Mouse (Mus musculus) midbrain, embryonic 14.5 days (tissue): ENCODE results near the gene Cpne4. TPM values are rescaled to one million over a fixed set of nuclear protein-coding genes. Genes with fewer than 3 reads are reported as not detected.

Experiments
- ATAC-seq: fragments of 200-750 bp; cut with Nextera tagmentation; 2 replicates; pipeline ENCODE4 v1.8.0; 2017; ENCODE audit warnings: moderate number of reproducible peaks, moderate library complexity; ENCODE audit not compliant: low FRiP score, low TSS enrichment
- DNase-seq: peaks from one replicate; pipeline ENCODE4 v3.0.0-alpha.2; 2015
- H3K27ac ChIP-seq: fragments of 300-500 bp; sonication (generic); replicated peaks from 2 replicates; pipeline ENCODE4 v1.5.1; 2014; ENCODE audit warnings: mild to moderate bottlenecking, low read depth, low read length, moderate library complexity
- H3K27me3 ChIP-seq: fragments of 300-500 bp; sonication (generic); 2 replicates; pipeline ENCODE4 v1.6.1; 2014; ENCODE audit warnings: low read length, control low read depth, mixed read lengths; ENCODE audit not compliant: control insufficient read depth, insufficient read depth
- H3K36me3 ChIP-seq: fragments of 300-500 bp; sonication (generic); 2 replicates; pipeline ENCODE4 v1.6.1; 2014; ENCODE audit warnings: low read length, control low read depth; ENCODE audit not compliant: control insufficient read depth, insufficient read depth
- H3K4me1 ChIP-seq: fragments of 300-500 bp; sonication (generic); 2 replicates; pipeline ENCODE4 v1.6.1; 2014; ENCODE audit warnings: mild to moderate bottlenecking, antibody characterized with exemption, low read length, control low read depth; ENCODE audit not compliant: control insufficient read depth, insufficient read depth
- H3K4me2 ChIP-seq: fragments of 300-500 bp; sonication (generic); 2 replicates; pipeline ENCODE4 v1.6.1; 2014; ENCODE audit warnings: mild to moderate bottlenecking, low read length, moderate library complexity
- H3K4me3 ChIP-seq: fragments of 300-500 bp; sonication (generic); replicated peaks from 2 replicates; pipeline ENCODE4 v1.5.1; 2014; ENCODE audit warnings: low read depth, low read length
- H3K9ac ChIP-seq: fragments of 300-500 bp; sonication (generic); replicated peaks from 2 replicates; pipeline ENCODE4 v1.6.1; 2014; ENCODE audit warnings: mild to moderate bottlenecking, low read length, moderate library complexity
- H3K9me3 ChIP-seq: fragments of 300-500 bp; sonication (generic); 2 replicates; pipeline ENCODE4 v1.6.1; 2016; ENCODE audit warnings: low read length, control low read depth, mixed read lengths; ENCODE audit not compliant: control insufficient read depth
- WGBS: fragments of 180-500 bp; shearing (Covaris S2); extraction: QIAGEN DNeasy Blood & Tissue Kit; methylation state at CpG from one replicate; pipeline ENCODE4 v1.1.7; 2014; 5-methylcytosine and 5-hydroxymethylcytosine counted together
- polyA plus RNA-seq: library from polyadenylated mRNA; unstranded; fragments of >200 nt; fragmentation: Nextera tagmentation; extraction: Ambion mirVana; gene quantifications from 2 replicates; pipeline ENCODE4 v1.2.1, GENCODE M21; 2014

The Cpne4 gene
- polyA plus RNA-seq, 1 experiment from 2014 or later, result 20.2 TPM

GRCm38 (mm10) chr9:104998225-104998624, 451.1 kb downstream of the Cpne4 start:
- Histone ChIP-seq H3K27ac (no peak overlapping the region), H3K4me3 (no peak overlapping the region), H3K4me2 (no peak overlapping the region), H3K9ac (no peak overlapping the region), H3K4me1 (no peaks in the 10 kb centered on the region), H3K36me3 (no peaks in the 10 kb centered on the region), H3K27me3 (no peaks in the 10 kb centered on the region), H3K9me3 (no peaks in the 10 kb centered on the region)
- WGBS, result 78% methylated on average over 1 of the region's 1 CpGs
- no peak for DNase-seq
- ATAC-seq, result no peak

DNA sequence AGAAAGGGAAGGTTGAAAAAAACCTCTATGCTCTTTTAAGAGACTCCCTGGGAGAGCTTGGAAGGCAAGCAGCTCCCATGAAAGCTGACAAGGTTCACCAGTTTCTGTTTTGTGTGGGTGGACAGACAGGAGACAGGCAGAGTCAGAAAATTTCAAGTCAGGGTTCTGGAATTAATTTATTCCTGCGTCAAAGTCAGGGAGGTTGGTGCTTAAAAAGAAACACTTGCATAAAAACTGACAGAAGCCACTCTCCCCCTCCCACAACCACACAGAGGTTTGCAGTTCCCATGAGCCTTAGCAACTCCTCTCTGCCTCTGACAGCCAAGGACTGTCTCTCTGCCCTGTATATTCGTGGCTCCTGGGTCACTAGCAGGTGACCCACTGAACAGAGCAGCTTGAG, 463.6 kb downstream of the Cpne4 start:
- Histone ChIP-seq H3K4me3 (no peak overlapping the region), H3K4me1 (no peaks in the 10 kb centered on the region), H3K27ac (no peak overlapping the region), H3K9ac (no peak overlapping the region), H3K4me2 (no peak overlapping the region), H3K36me3 (no peaks in the 10 kb centered on the region), H3K27me3 (no peaks in the 10 kb centered on the region), H3K9me3 (no peaks in the 10 kb centered on the region)
- no peak for ATAC-seq
- WGBS, result 22% methylated on average over 2 of the region's 2 CpGs
- no peak for DNase-seq

DNA sequence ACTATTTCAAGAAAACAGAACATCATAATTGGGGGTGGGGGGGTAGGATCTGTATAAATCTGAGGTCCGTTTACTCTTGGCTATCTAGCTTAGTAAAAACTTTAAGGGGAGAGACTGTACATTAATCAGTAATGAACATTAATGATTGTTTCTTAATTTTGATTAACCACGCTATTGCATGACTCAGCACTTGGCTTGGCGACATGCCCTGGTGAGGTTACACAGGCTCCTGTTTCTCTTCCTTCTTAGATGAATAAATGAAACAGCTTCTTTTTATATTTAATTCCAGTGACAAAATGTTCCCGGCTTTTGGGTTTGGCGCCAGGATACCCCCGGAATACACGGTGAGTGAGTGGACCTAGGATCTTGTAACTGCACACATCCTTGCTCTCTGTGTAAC, 471.1 kb downstream of the Cpne4 start:
- Histone ChIP-seq H3K4me1 (no peaks in the 10 kb centered on the region), H3K36me3 (no peaks in the 10 kb centered on the region), H3K4me2 (no peak overlapping the region), H3K9ac (no peak overlapping the region), H3K9me3 (no peaks in the 10 kb centered on the region), H3K4me3 (no peak overlapping the region), H3K27me3 (no peaks in the 10 kb centered on the region), H3K27ac (no peak overlapping the region)
- 91% methylated on average over 7 of the region's 7 CpGs for WGBS
- ATAC-seq (no peak), DNase-seq (no peak)

DNA sequence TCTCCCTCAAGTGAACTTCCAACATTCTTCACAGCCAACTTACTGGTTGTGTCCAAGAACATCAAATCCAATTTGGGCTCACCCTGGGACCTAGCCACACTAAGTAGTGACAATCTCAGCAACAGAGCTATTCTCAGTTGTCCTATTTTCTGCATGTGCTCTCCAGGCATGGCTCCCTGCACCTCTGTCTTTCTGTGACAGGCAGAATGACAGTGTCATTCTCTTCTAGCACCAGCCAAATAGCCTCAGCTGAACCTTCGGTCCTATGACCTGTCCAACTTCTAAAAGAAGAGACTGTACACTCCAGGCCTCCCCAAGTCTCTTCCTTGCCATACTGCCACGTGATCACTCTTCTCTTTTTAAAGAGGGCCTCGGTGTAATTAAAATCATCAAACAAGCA, 481.2 kb downstream of the Cpne4 start:
- Histone ChIP-seq H3K9me3 (no peaks in the 10 kb centered on the region), H3K9ac (no peak overlapping the region), H3K4me2 (no peak overlapping the region), H3K27me3 (no peaks in the 10 kb centered on the region), H3K4me1 (no peaks in the 10 kb centered on the region), H3K36me3 (no peaks in the 10 kb centered on the region), H3K27ac (no peak overlapping the region), H3K4me3 (no peak overlapping the region)
- 76% methylated on average over 3 of the region's 3 CpGs for WGBS
- DNase-seq (no peak), ATAC-seq (no peak)

DNA sequence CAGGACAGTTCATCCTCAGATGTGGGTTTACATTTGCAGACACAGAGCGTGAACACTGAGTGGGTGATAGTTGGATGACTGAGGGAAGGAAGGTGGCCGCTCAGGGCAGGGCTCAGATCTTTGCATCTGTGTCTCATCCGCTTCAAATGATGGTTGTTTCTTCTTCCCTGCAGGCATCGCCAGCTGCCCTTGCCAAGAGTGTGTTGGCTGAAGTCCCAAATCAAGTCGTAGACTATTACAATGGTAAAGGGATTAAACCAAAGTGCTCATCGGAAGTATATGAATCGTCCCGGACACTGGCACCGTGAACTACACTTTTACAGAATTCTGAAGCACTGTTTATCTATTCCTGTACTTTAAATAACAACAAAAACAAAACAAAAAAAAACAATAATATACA, 485.5 kb downstream of the Cpne4 start:
- H3K36me3 ChIP-seq, result no peaks in the 10 kb centered on the region
- H3K4me2 ChIP-seq, result no peak overlapping the region
- no peak for ATAC-seq
- WGBS, result 75% methylated on average over 9 of the region's 9 CpGs
- peak; percentile 14 for DNase-seq
- no peak overlapping the region for H3K4me3 ChIP-seq
- H3K4me1 ChIP-seq, result no peaks in the 10 kb centered on the region
- no peak overlapping the region for H3K27ac ChIP-seq
- no peaks in the 10 kb centered on the region for H3K27me3 ChIP-seq
- H3K9ac ChIP-seq, result no peak overlapping the region
- H3K9me3 ChIP-seq, result no peaks in the 10 kb centered on the region

DNA sequence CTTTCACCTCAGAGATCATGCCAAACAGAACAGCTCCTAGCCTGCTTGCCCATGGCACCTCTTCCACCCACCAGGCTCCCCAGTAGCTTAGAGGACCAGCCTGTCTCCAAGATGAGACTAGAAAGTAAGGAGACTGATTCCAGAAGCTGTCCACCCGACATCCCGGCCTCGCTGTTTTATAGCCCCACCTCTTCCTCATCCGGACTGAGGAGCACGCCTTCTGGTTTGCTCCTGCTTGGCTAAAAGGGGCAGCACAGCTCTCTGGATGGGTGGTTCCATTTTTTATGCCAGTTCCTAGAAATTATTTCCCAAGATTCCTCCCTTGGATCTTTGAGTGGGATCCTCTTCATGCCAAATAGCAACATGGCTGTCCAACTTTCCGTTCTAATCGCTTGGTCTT, 486.6 kb downstream of the Cpne4 start:
- no peaks in the 10 kb centered on the region for H3K27me3 ChIP-seq
- 92% methylated on average over 7 of the region's 7 CpGs for WGBS
- H3K9me3 ChIP-seq, result no peaks in the 10 kb centered on the region
- H3K9ac ChIP-seq, result no peak overlapping the region
- ATAC-seq, result no peak
- H3K36me3 ChIP-seq, result no peaks in the 10 kb centered on the region
- no peak overlapping the region for H3K27ac ChIP-seq
- H3K4me3 ChIP-seq, result no peak overlapping the region
- no peak overlapping the region for H3K4me2 ChIP-seq
- DNase-seq, result no peak
- no peaks in the 10 kb centered on the region for H3K4me1 ChIP-seq

DNA sequence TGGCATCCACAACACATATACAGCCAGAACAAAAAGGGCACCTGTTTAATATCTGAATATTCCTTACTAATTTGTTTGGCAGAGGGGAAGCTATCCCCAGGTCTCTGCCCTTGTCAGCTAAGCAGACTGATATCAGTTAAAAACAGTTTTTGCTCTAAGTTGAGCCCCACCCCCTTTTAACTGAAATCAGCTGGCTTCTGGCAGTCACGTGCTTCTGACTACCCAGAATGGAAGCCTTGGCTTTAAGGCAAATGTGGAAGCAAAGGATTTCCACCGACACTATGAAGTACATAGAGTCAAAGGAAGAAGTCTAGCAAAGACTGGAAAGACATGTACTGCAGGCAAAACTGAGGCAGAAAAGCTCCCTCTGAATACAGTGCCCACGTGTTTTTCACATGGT, 490.8 kb downstream of the Cpne4 start:
- Histone ChIP-seq H3K9ac (no peak overlapping the region), H3K4me3 (no peak overlapping the region), H3K4me2 (no peak overlapping the region), H3K27me3 (no peaks in the 10 kb centered on the region), H3K4me1 (no peaks in the 10 kb centered on the region), H3K27ac (no peak overlapping the region), H3K36me3 (no peaks in the 10 kb centered on the region), H3K9me3 (no peaks in the 10 kb centered on the region)
- DNase-seq, result no peak
- no peak for ATAC-seq
- 77% methylated on average over 3 of the region's 3 CpGs for WGBS

- Histone ChIP-seq H3K4me1 (peaks cover 22% of the 10 kb centered on the region; the same call in 1 of the 2 replicates), H3K27ac (0 out of 2 replicates have a peak overlapping the region, but pooled peaks have one; percentile 49), H3K9me3 (no peaks in the 10 kb centered on the region), H3K4me2 (no peak overlapping the region), H3K4me3 (no peak overlapping the region), H3K36me3 (no peaks in the 10 kb centered on the region), H3K27me3 (no peaks in the 10 kb centered on the region), H3K9ac (no peak overlapping the region)
- ATAC-seq (no peak), DNase-seq (no peak)
- WGBS, result 65% methylated on average over 7 of the region's 7 CpGs
Observed at GRCm38 (mm10) chr9:105046014-105046413, 498.9 kb downstream of the Cpne4 start.

DNA sequence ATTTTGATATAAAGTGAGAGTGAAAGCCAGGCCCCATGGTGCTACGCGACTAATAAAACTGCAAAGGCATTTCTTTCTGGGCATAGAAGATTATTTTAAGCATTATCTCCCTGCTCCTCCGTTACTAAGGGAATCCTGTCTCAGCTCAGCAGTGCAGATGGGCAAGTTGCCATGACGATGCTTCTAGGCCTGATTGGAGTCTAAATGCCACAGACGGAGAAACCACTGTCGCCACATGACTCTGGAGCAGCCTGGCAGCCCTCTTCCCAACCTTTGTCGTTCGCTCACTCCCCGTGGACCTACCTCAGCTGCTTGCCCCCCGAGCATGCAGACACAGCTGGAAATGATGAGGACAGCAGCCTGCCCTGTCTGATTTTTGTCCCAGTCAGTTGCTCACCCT, 501.3 kb downstream of the Cpne4 start:
- ATAC-seq (no peak), DNase-seq (peak; percentile 80)
- peaks cover 25% of the 10 kb centered on the region; the same call in 1 of the 2 replicates for H3K4me1 ChIP-seq
- no peaks in the 10 kb centered on the region for H3K9me3 ChIP-seq
- H3K27me3 ChIP-seq, result no peaks in the 10 kb centered on the region
- no peak overlapping the region for H3K4me2 ChIP-seq
- no peaks in the 10 kb centered on the region for H3K36me3 ChIP-seq
- no peak overlapping the region for H3K4me3 ChIP-seq
- H3K27ac ChIP-seq, result peak overlapping the region; percentile 58
- no peak overlapping the region for H3K9ac ChIP-seq
- WGBS, result 31% methylated on average over 10 of the region's 10 CpGs
